Mouse (Mus musculus) spleen, postnatal 14 days (tissue): ENCODE results near the gene Nos1ap.

Experiments used
- DNase-seq, 2 experiments: peaks; one replicate each; pipeline ENCODE4 v3.0.0; 2021 to 2022; ENCODE audit warnings: low spot score in 2 of 2

The Nos1ap gene

DNA sequence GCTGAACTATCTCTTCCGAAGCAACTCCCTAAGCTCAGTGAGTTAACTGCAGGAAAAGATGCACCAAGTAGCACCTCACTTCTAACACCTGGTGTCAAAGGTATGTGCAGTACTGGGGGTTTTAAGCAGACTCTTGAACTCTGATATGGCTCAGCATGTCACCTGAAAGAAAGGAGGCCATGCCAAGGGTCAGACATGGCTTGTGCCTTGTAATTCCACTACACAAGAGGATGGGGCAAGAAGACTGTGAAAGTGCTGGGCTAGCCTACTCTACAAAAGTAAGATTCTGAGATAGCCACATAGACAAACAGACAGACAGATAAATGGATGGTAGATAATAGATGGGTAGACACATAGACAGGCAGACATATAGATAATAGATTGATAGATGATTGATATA is 87.7 kb downstream of the Nos1ap start:
- no peak for DNase-seq

DNA sequence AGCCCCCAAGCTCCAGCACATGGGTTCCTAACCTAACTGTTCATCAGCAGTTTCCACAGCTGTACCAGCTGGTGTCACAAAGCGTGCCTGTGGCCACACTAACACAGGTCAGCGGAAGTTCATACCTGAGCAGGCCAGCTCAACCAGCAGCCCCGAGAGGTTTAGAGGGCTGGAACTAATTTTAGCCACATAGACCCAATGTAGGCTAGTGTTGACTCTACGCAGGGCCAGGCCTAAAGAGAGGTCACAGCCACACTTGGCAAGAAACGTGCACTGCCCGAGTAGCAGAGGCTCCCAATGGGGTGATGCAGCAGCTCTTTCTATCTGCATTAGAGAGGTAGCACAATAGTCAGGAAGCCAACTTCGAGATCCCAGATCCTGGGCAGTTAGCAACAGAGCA is 88.1 kb downstream of the Nos1ap start:
- DNase-seq: no peak

DNA sequence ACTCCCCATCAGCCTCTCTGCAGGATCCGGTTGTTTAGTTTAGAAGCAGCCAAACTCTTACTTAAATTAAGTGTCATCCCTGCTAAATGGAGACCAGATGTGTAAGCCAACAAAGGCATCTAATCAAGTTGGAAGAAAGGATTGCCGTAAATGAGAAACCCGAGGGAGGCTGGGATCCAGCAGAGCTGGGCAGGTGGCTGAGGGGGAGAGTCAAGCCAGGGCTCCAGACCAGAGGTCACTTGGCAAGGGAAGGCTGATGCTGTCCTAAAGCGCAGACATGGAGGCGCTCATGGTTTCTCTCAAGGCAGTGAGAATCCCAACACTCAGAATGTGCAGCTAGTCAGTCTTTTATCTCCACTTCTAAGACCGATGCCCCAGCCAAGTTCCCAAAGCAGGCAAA is 89.8 kb downstream of the Nos1ap start:
- no peak for DNase-seq

DNA sequence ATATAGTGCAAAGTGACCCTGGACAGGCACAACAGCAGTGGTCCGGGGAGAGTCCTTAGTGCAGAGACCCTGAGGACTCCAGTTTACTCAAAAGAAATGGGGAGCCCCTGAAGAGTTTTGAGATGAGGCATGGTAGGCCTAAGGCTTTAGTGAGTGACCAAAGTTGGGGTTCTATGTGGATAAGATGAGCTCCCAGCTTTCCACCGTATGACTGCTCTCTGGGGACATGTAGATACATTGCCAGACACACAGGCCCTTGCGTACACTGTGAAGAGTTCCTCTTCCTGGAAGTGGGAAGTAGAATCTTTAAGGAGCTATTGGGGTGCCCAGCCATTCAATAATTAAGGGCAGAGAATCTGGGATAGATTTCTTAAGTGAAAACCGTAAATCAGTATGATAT is 90.2 kb downstream of the Nos1ap start:
- DNase-seq: no peak

DNA sequence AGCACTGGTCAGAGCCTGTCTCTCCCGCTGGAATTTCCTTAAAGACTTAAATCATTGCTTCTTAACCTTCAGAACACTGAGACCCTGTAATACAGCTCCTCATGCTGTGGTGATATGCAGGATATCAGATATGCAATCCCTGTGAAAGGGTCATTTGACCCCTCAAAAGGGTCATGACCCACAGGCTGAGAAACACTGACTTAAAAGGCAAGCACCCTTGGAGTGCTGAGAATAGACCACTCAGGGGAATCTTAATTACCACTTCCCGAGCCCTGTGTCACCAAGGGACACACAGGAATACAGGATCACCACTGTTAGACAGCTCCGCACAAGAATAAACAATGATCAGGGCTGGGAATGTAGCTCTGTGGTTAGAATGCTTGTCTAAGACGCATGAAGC is 91.0 kb downstream of the Nos1ap start:
- no peak for DNase-seq

DNA sequence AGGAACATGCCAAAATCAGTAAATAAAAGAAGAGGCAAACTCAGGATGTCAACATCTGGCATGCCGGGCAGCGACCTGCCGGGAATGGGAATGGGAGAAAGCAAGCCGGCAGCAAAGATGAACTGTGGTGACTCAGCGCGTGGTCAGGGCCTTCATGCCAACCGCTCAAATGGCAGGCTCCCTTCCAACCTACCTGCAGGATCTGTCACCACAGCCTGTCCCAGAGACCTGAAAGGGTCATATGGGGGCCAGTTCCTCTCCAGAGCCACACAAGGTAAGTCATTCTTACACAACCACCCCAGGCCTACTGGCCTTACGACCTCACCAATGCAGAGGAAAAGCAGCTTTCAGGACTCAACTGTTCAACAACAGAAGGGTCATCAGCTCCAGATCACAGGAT is 93.4 kb downstream of the Nos1ap start:
- no peak for DNase-seq

DNA sequence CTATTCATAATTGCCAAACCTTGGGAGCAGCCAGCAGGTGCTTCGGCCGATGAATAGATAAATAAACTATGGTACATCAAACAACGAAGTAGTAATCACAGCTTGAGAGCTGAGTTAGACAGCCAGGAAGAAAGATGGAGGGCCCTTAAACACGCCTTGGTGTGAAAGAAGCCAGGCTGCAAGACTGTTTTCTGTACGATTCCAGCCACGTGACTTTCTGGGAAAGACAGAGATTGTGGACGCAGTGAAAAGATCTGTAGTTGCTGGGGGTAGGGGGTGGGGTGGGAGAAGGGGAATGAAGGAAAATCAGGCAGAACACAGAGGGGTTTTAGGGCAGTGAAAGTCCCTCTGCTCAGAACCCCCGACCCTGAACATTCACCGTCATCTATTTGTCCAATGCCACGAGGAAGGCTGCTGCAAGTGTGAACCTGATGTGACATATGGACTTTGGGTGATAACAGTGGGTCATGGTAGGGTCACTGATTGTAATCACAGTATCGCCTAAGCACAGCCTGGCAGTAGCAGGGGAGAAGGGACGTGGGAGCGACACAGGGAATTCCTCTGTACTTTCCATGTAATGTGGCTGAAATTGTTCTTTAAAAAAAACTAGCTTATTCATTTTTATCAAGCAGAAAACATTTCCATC is 94.0 kb downstream of the Nos1ap start:
- DNase-seq: no peak

DNA sequence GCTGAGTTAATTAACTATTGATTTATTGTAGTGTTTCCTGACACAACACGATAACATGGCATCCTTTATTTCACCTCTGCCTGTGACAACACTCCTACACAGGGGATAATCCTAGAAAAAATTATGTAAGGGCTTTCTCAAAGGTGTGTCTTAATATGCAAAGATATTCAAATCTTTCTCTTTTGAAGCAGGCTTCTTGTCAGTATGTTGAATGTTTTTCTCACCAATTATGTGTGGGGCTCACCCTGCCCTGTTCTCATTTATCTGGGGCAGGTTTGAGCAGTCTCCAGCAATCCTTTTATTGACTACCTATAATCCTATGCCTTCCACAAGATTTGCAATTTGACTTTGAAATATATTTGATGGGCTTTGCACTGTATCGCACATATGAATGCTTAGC is 97.1 kb downstream of the Nos1ap start:
- no peak for DNase-seq

DNA sequence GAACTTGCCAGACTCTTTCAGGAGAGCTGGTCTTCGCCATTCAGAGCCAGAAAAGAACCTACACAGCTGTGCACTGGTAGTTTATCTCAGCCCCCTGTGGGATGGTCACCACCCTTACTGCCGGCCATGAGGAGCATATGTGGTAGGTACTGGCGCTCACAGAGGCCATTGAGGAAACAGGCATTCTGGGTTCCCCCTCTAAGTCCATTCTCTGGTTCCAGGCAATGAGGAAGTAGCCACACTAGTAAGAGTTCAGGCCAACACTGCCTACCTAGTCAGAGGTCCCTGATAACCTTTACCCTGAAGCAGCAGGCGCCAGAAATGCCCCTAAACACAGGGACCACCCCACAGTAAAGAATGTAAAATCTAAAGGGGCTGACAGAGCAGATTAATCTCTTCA is 97.6 kb downstream of the Nos1ap start:
- DNase-seq: no peak

DNA sequence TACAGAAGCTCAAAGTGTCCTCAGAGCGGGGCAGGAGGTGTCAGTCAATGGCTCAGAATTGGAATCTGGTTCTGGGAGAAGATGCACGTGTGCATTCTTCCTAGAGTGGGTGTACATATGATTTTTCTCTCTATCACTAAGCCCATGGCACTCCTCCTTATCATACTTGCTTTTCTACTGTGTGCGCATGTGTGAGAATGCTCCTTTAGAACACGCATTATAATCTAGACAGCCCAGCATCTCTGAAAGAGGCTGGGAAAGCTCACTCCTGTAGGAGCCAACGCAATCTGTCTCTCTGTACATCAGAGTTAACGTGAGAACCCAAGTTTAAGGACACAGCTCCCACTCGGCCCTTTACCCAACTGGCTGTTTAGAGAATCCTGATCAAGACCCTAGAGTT is 99.7 kb downstream of the Nos1ap start:
- DNase-seq: no peak

DNA sequence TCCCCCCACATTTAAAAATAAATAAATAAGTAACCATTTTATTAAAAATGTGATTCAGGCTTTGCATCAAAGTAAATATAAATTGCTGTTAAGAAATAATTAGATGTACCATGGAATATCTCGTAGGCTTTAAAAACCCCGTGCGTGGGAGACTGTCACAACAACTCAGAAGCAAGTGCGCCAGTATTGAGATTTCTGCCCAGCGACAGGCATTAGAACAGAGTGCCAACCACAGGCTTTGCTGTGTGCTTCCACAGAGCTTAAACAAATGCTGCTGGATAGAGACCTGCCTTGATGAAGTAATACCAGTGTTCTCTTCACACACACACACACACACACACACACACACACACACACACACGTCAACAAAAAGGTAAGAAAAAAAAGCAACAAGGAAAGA is 100.2 kb downstream of the Nos1ap start:
- no peak for DNase-seq

DNA sequence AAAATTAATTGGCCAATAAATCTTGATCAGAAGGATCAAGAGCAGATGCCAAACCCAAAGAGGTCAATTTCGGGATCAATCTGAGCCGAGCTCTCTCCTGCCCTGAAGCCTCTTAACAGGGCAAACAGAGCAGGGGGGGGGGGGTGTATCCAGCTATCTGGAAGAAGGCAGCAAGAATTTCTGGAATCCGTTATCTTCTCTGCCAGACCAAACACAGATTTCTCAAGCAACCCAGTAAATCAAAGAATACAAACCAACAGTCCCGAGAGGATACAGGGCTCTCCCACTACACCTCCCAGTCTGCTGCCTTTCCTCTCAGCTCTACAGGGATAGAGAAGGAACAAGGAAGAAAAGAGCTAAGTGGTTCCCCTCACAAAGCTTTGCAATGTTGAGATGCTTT is 104.5 kb downstream of the Nos1ap start:
- DNase-seq: no peak

DNA sequence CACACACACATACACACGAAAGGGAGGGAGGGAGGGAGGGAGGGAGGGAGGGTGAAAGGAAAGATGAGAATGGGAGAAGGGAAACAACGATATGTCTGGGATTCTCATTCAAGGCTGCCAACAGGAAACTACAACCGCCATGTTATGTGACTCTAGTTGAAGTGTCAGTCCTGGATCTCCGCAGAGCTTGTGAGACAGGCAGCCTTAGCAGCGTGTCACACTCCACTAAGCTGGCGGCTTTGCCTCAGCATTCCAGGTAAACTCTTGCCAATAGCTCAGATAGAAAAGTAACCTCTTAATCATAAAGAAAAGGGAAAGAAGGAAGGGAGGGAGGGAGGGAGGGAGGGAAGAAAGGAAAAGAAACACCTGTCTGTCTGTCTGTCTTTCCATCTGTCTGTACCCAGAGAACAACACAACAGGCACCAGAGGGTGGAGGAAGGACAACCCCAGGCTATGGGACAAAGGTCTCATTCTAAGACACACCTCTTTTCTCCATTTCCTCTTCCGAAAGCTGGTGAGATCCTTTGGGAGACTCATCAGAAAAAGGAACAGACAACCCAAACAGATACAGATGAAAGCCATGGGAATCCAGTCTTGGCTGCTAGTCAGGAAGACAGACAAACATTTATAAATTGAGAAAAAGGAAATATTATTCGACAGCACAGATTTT is 107.3 kb downstream of the Nos1ap start:
- no peak for DNase-seq

DNA sequence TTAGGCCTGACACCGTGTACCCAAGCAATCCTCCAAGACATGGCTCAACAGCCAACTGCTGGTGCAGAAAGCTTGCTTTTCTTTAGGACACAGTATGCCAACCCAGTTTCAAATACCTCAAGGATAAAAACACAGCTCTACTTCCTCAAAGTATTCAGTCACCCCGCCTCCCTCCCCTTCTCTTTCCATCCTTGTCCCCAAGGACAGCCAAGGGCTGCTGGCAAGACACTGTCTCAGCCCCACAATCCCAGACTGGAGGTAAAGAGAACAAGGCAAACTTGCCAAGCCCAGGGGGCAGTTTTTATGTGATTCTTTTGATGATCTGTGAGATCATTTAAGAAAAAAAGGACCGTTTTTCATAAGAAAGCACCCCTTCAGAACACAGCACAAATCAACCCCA is 108.6 kb downstream of the Nos1ap start:
- DNase-seq: no peak

DNA sequence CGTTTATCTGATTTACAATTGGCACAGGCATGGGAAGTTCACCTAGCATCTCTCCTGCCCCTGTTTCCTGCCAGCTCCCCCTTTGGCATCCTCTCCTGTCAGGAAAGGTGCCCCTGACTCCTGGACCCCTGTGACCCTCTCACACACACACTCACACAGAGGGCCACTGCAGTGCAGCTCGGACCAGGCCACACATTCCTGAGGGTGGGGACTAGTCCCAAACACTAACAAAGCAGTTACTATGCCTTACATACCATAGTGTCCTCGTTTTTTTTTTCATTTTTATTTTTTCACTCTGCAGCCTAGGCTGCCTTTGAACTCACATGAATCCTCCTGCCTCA is 110.2 kb downstream of the Nos1ap start:
- no peak for DNase-seq

DNA sequence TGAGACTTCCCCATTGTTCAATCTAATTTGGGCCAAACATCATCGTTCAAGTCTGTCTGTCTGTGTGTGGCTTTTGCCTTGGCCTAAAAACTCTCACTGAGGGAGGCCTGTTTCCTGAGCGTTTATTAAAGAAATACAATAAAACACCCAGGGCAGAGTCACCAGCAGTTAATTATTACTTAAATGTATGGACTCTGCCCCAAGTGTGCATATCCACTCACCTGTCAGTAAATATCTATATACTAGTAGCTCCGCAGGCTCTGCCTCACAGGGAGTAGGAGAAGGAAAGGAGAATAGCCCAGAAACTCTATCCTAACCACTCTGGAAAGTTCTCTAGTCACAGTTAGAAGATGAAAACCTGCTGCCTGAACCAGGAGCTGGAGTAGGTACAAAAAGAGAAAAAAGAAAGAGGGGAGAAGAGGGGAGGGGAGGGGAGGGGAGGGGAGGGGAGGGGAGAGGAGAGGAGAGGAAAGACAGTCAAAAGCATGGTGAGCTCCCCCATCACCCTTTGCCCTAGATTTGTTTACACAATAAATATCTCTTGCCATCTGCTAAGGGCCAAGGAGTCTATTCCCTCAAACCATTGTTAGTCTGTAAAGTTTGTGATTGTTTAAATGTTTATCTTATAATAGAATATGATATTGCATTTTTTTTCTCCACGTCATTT is 110.7 kb downstream of the Nos1ap start:
- DNase-seq: no peak

DNA sequence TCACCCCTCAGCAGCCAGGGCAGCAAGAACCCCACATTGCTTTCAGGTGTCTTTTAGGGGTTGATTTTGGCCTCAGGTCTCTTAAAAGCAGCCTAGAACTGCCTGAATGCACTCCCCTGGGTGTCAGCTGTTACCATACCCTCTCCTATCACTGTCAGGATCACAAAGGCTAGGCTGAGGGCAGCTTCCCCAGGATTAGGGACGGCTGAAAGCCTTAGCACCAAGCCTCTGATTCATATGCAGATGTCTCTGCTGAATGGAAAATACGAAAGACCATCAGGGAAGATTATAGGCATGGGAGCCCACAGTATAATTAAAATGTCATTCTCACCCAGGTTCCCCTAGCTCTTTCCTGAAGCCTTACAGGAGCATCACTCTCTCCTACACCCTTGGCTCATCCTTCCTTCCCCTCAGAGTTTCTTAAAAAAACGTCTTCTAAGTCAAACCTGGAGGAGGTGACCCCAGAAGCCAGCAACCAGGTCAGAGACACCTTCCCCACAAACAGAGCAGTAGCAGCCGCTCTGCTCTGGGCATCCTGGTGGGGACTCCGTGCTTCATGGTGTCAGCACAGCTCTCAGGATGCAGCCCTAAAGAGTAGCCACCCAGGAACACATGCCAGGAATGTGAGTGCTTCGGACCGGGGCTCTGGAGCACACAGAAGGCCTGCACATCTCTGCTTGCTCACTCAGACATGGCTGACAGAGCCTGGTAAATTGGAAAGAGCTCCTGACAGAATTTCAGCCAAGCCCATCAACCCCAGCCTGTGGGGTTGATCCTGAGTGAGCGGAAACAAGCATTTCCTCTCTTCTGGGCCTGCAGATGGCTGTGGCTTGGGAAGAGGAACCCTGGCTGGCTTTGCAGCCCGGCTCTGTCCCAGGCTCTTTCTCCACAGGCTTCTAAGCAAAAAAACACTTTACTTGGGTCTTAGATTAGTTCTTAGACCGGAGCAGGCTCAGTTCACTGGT is 111.7 kb downstream of the Nos1ap start:
- DNase-seq: no peak

DNA sequence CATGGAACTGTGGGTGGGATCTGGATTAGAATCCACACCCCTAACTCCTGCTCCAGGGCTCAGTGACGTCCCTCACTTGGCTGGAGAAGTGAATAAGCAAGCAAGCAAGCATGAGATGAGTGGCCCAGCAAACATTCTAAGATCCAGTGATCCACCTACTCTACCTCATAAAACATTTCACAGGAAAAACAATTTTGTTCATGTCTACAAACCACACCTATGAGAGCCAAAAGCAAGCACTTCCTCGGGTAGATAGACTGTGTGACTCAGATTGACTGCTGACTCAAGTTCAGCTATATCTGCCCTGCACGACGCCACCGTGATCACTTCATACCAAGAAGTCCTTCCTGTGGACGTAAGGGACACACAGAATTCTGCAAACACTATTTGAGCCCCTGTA is 116.2 kb downstream of the Nos1ap start:
- no peak for DNase-seq

DNA sequence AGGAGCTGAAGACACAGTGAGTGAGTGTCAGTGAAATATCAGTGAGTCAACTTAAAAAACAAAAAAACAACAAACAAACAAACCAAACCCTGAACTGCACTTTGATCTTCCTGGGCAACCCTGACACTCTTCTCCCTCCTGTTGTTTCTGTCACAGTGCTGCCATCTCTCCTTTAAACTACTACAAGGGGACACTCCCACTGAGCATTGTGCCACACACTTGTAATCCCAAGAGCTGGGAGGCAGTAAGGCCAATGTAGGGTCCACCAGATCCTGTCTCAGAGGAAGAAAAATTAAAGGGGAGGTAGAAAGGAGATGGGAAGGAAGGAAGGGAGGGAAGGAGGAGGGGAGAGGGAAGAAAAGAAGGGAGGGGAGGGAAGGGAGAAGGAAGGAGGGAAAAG is 116.8 kb downstream of the Nos1ap start:
- DNase-seq: no peak

DNA sequence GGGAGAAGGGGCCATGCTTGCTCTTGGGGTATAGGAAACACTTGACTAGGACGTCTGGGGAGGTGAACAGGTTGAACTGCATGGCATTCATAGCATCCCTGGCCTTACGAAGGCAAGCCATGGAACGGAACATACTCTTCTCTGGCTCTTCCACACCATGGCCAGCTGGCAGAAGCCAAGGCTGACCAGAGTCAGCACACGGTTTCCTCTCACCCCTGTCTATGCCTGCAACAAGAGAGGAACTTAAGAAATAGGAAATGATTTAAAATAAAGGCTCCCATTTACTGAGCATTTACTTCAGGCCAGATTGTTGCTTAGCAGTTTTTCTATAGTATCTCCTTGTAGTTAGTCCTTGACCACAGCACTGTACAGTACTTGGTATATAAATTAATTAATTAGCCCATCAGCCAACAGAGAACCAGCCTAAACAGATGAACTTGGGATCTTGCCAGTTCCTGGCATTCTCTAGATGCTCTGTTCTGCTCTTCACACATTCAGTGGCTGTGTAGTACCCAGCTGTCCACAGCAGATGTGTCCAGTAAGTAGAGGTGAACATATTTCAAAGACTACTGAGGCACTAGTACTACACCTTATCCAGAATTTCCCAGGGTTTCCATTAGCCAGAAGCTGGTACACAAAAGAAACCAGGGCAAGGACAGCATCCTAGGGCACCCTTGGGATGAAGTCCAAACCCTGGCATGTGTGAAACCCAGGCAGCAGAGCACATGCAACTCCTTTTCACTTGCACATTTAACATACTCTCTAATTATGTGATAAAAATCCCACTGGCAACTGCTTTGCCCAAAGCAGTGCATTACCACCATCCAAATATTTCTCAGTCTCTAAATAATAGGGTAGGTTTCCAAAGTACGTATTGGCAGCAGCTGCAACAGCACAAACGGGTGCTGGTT is 123.3 kb downstream of the Nos1ap start:
- DNase-seq: no peak

DNA sequence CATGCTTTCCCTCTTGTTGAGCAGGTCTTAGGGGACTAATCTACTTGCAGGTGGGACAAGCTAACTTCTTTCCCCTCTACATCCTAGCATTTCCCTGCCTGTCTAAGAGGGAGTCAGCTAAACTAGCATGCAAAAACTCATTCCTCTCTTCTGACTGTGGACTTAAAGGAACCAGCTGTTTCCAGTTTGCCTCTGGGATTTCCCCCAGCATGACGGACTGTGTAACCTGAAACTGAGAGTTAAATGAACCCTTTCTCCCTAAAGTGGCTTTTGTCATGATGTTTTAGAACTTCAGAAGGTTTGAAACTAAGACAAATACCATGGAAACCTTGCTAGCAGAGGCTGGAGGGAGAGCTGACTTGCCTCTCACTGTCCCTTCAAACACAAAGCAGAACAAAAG is 127.5 kb downstream of the Nos1ap start:
- no peak for DNase-seq
